Mouse (Mus musculus): Measurements from ENCODE around the gene Ddx27. TPM values are rescaled to one million over a fixed set of nuclear protein-coding genes. Genes with fewer than 3 reads are reported as not detected.

The Ddx27 gene
- polyA plus RNA-seq, 1 experiment from 2014 or later: 47.0 TPM

DNA sequence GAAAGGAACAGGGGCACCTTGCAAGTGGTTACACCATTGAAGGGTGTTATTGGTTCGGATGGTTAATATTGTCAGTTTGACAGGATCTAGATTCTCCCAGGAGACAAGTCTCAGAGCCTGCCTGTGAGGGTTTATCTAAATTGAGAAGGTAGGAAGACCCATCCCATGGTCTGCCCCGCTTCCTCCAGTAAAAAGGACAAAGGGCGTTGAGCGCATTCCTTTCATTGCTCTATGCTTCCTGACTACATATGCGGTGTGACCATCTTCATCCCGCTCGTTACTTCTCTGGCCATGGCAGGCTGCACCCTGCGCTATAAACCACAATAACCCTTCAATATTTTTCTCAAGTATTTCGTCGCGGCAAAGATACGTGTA, 56.3 kb downstream of the Ddx27 start:
- DNase-seq (ENCODE audit: low spot score) (no peak), ATAC-seq (replicated peaks; ENCODE audit: low FRiP score, low TSS enrichment, low read depth) (0 out of 2 replicates have a peak, but pooled peaks have one; percentile 3)
- H3K4me3 ChIP-seq (ENCODE audit: low read depth, low read length): peak overlapping the region; percentile 45
- H3K9me3 ChIP-seq (ENCODE audit: control insufficient read depth, low read length): no peaks in the 10 kb centered on the region
- peaks cover 3% of the 10 kb centered on the region for H3K36me3 ChIP-seq (ENCODE audit: control insufficient read depth, insufficient read depth, low read length)
- H3K9ac ChIP-seq (ENCODE audit: low read length): peak overlapping the region; percentile 36
- H3K27me3 ChIP-seq (replicated peaks; ENCODE audit: control insufficient read depth, insufficient read depth, low read length): no peaks in the 10 kb centered on the region
- H3K27ac ChIP-seq (ENCODE audit: low read depth): peak overlapping the region; percentile 64
- peak overlapping the region; percentile 61 for H3K4me2 ChIP-seq (ENCODE audit: low read length)
- H3K4me1 ChIP-seq (replicated peaks; ENCODE audit: control insufficient read depth, insufficient read depth, low read length): peaks cover 5% of the 10 kb centered on the region
- WGBS: 15% methylated on average over 12 of the region's 12 CpGs

DNA sequence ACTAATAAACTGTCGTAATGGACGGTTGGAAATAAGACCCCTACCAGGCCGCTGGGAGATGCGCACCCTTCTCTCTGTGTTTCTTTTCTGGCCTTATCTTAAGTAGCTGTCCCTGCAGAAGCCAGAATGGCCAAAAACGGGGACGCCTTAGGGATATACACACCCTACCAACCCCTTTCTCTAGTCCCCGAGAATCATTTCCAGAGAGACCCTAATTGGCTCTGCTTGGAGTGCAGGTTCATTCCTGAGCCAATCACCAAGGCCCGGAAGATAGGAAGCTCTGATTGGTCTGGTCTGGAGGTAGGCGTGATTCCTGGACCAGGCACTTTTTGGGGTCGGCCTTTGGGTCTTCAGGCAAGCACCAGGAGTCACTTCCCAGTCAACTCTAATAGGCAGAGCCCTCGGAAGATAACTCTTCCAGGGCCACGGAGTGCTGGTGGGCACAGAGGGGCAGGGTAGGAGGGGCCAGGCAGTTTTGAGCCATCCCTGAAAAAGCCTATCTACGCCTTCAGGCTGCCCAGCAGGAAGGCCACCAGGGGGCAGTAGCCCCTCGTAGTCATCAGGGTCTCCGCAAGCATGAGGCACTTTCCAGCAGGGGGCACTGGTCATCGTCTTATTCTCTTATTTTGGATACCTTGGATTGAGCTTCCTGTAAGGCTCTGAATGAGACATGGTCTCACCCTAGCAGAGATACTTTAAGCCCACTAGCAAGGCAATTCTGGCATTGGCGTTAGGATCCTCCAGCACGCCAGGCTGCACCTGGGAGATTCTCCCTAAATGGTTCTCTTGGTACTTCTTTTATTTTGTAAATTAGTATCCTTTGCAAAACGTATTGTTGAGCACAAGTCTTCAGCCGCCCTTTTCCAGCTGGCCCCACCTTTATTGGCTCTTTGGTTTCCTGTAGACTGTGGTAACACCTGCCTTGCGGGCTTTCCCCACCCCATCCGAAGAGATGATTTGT, 56.9 kb downstream of the Ddx27 start:
- peak; percentile 93 for ATAC-seq (replicated peaks; ENCODE audit: low FRiP score, low TSS enrichment, low read depth)
- H3K27ac ChIP-seq (ENCODE audit: low read depth): peak overlapping the region; percentile 64
- H3K4me2 ChIP-seq (ENCODE audit: low read length): peak overlapping the region; percentile 61
- peak; percentile 99 for DNase-seq (ENCODE audit: low spot score)
- peaks cover 5% of the 10 kb centered on the region for H3K4me1 ChIP-seq (replicated peaks; ENCODE audit: control insufficient read depth, insufficient read depth, low read length)
- no peaks in the 10 kb centered on the region for H3K27me3 ChIP-seq (replicated peaks; ENCODE audit: control insufficient read depth, insufficient read depth, low read length)
- H3K9me3 ChIP-seq (ENCODE audit: control insufficient read depth, low read length): no peaks in the 10 kb centered on the region
- peak overlapping the region; percentile 45 for H3K4me3 ChIP-seq (ENCODE audit: low read depth, low read length)
- no peaks in the 10 kb centered on the region for H3K36me3 ChIP-seq (ENCODE audit: control insufficient read depth, insufficient read depth, low read length)
- WGBS: 9% methylated on average over 22 of the region's 22 CpGs
- peak overlapping the region; percentile 36 for H3K9ac ChIP-seq (ENCODE audit: low read length)

GRCm38 (mm10) chr2:167074587-167074986, 59.6 kb downstream of the Ddx27 start:
- H3K9ac ChIP-seq (ENCODE audit: low read length): no peak overlapping the region
- no peak overlapping the region for H3K4me3 ChIP-seq (ENCODE audit: low read depth, low read length)
- H3K4me2 ChIP-seq (ENCODE audit: low read length): no peak overlapping the region
- no peaks in the 10 kb centered on the region for H3K9me3 ChIP-seq (ENCODE audit: control insufficient read depth, low read length)
- H3K27ac ChIP-seq (ENCODE audit: low read depth): no peak overlapping the region
- H3K4me1 ChIP-seq (replicated peaks; ENCODE audit: control insufficient read depth, insufficient read depth, low read length): peaks cover 5% of the 10 kb centered on the region
- 89% methylated on average over 5 of the region's 5 CpGs for WGBS
- ATAC-seq (replicated peaks; ENCODE audit: low FRiP score, low TSS enrichment, low read depth) (no peak), DNase-seq (ENCODE audit: low spot score) (no peak)
- no peaks in the 10 kb centered on the region for H3K27me3 ChIP-seq (replicated peaks; ENCODE audit: control insufficient read depth, insufficient read depth, low read length)
- H3K36me3 ChIP-seq (ENCODE audit: control insufficient read depth, insufficient read depth, low read length): no peaks in the 10 kb centered on the region

DNA sequence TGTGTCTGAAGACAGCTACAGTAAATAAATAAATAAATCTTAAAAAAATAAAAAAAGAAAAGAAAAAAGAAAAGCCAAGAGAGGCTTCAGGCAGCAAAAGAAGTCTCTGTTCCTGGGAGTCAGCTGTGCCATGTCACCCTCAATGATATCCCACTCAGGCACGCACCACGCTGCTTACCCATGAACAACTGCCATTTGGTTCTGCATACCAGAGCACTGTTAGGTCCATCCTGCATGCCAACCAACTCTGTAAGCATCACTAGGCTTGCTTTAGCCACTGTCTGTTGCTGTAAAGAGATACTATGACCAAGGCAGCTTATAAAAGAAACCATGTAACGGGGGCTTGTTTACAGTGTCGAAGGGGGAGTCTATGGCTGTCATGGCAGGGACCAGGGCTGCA, 61.4 kb downstream of the Ddx27 start:
- no peaks in the 10 kb centered on the region for H3K27me3 ChIP-seq (replicated peaks; ENCODE audit: control insufficient read depth, insufficient read depth, low read length)
- H3K9me3 ChIP-seq (ENCODE audit: control insufficient read depth, low read length): no peaks in the 10 kb centered on the region
- peaks cover under 1% of the 10 kb centered on the region; the same call in 1 of the 2 replicates for H3K4me1 ChIP-seq (replicated peaks; ENCODE audit: control insufficient read depth, insufficient read depth, low read length)
- no peaks in the 10 kb centered on the region for H3K36me3 ChIP-seq (ENCODE audit: control insufficient read depth, insufficient read depth, low read length)
- DNase-seq (ENCODE audit: low spot score) (no peak), ATAC-seq (replicated peaks; ENCODE audit: low FRiP score, low TSS enrichment, low read depth) (no peak)
- H3K27ac ChIP-seq (ENCODE audit: low read depth): no peak overlapping the region
- WGBS: 89% methylated on average over 4 of the region's 4 CpGs
- H3K4me3 ChIP-seq (ENCODE audit: low read depth, low read length): no peak overlapping the region
- no peak overlapping the region for H3K4me2 ChIP-seq (ENCODE audit: low read length)
- H3K9ac ChIP-seq (ENCODE audit: low read length): no peak overlapping the region

GRCm38 (mm10) chr2:167076759-167077158, 61.8 kb downstream of the Ddx27 start:
- 78% methylated on average over 2 of the region's 2 CpGs for WGBS
- ATAC-seq (replicated peaks; ENCODE audit: low FRiP score, low TSS enrichment, low read depth) (no peak), DNase-seq (ENCODE audit: low spot score) (no peak)
- Histone ChIP-seq H3K27me3 (replicated peaks; ENCODE audit: control insufficient read depth, insufficient read depth, low read length) (no peaks in the 10 kb centered on the region), H3K4me2 (ENCODE audit: low read length) (no peak overlapping the region), H3K27ac (ENCODE audit: low read depth) (no peak overlapping the region), H3K9me3 (ENCODE audit: control insufficient read depth, low read length) (no peaks in the 10 kb centered on the region), H3K4me1 (replicated peaks; ENCODE audit: control insufficient read depth, insufficient read depth, low read length) (peaks cover 2% of the 10 kb centered on the region), H3K36me3 (ENCODE audit: control insufficient read depth, insufficient read depth, low read length) (no peaks in the 10 kb centered on the region), H3K4me3 (ENCODE audit: low read depth, low read length) (no peak overlapping the region), H3K9ac (ENCODE audit: low read length) (no peak overlapping the region)

- Histone ChIP-seq H3K27me3 (replicated peaks; ENCODE audit: control insufficient read depth, insufficient read depth, low read length) (no peaks in the 10 kb centered on the region), H3K27ac (ENCODE audit: low read depth) (no peak overlapping the region), H3K4me2 (ENCODE audit: low read length) (no peak overlapping the region), H3K9me3 (ENCODE audit: control insufficient read depth, low read length) (no peaks in the 10 kb centered on the region), H3K9ac (ENCODE audit: low read length) (no peak overlapping the region), H3K4me1 (replicated peaks; ENCODE audit: control insufficient read depth, insufficient read depth, low read length) (peaks cover 4% of the 10 kb centered on the region), H3K4me3 (ENCODE audit: low read depth, low read length) (no peak overlapping the region), H3K36me3 (ENCODE audit: control insufficient read depth, insufficient read depth, low read length) (no peaks in the 10 kb centered on the region)
- ATAC-seq (replicated peaks; ENCODE audit: low FRiP score, low TSS enrichment, low read depth) (no peak), DNase-seq (ENCODE audit: low spot score) (no peak)
- WGBS: 83% methylated on average over 11 of the region's 11 CpGs
These were observed 62.4 kb downstream of the Ddx27 start for GRCm38 (mm10) chr2:167077199-167077962.

DNA sequence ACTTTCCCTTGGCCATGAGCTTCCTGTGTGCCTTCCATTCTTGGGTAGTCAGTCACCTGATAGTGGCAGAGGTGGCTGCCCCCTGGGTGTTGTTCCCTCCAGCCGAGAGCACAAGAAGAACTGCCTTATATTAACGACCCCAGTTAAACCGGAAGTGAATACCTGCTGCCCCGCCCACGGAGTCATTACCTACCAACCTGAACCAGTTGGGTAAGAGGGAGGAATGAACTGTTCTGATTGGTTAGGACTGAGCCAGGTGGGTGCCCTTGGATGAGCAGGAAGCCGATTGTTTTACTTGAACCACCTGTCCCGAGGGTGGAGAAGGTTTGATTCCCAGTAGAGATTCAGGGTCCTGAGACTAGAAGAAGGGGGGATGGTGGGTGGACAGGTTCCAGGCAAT, 63.5 kb downstream of the Ddx27 start:
- H3K4me1 ChIP-seq (replicated peaks; ENCODE audit: control insufficient read depth, insufficient read depth, low read length): peaks cover 4% of the 10 kb centered on the region
- ATAC-seq (replicated peaks; ENCODE audit: low FRiP score, low TSS enrichment, low read depth): 0 out of 2 replicates have a peak, but pooled peaks have one; percentile 34
- no peak for DNase-seq (ENCODE audit: low spot score)
- no peak overlapping the region for H3K4me3 ChIP-seq (ENCODE audit: low read depth, low read length)
- H3K27me3 ChIP-seq (replicated peaks; ENCODE audit: control insufficient read depth, insufficient read depth, low read length): no peaks in the 10 kb centered on the region
- no peaks in the 10 kb centered on the region for H3K9me3 ChIP-seq (ENCODE audit: control insufficient read depth, low read length)
- H3K9ac ChIP-seq (ENCODE audit: low read length): no peak overlapping the region
- 0 out of 2 replicates have a peak overlapping the region, but pooled peaks have one; percentile 6 for H3K4me2 ChIP-seq (ENCODE audit: low read length)
- 42% methylated on average over 7 of the region's 7 CpGs for WGBS
- no peaks in the 10 kb centered on the region for H3K36me3 ChIP-seq (ENCODE audit: control insufficient read depth, insufficient read depth, low read length)
- no peak overlapping the region for H3K27ac ChIP-seq (ENCODE audit: low read depth)

GRCm38 (mm10) chr2:167078931-167079495, 64.0 kb downstream of the Ddx27 start:
- H3K27ac ChIP-seq (ENCODE audit: low read depth): no peak overlapping the region
- no peak for ATAC-seq (replicated peaks; ENCODE audit: low FRiP score, low TSS enrichment, low read depth)
- DNase-seq (ENCODE audit: low spot score): no peak
- H3K4me2 ChIP-seq (ENCODE audit: low read length): no peak overlapping the region
- H3K36me3 ChIP-seq (ENCODE audit: control insufficient read depth, insufficient read depth, low read length): no peaks in the 10 kb centered on the region
- no peak overlapping the region for H3K4me3 ChIP-seq (ENCODE audit: low read depth, low read length)
- no peaks in the 10 kb centered on the region for H3K9me3 ChIP-seq (ENCODE audit: control insufficient read depth, low read length)
- no peaks in the 10 kb centered on the region for H3K27me3 ChIP-seq (replicated peaks; ENCODE audit: control insufficient read depth, insufficient read depth, low read length)
- no peak overlapping the region for H3K9ac ChIP-seq (ENCODE audit: low read length)
- peaks cover 4% of the 10 kb centered on the region for H3K4me1 ChIP-seq (replicated peaks; ENCODE audit: control insufficient read depth, insufficient read depth, low read length)
- 41% methylated on average over 9 of the region's 9 CpGs for WGBS

Data from intestine, embryonic 14.5 days (tissue).